Mouse (Mus musculus) left cerebral cortex, adult 8-10 months (tissue): ENCODE data around the gene Fem1a. TPM values are rescaled to one million over a fixed set of nuclear protein-coding genes. Genes with fewer than 3 reads are reported as not detected.
"Not testable (repeated sequence)": the region's sequence is repeated elsewhere in the genome, so short reads cannot be mapped to it uniquely, and the experiment has no call there.

Experiments
- DNase-seq, 2 experiments: peaks; one replicate each; pipeline ENCODE4 v3.0.0; 2022; ENCODE audit warnings: low spot score in 2 of 2
- total RNA-seq, 4 experiments: library from RNA; stranded (reverse); gene quantifications; 2 replicates each; pipeline ENCODE4 v1.2.4; 2022

Gene Fem1a
- total RNA-seq, 4 experiments from 2014 or later, result 33.1 to 34.5 (median 33.8) TPM

DNA sequence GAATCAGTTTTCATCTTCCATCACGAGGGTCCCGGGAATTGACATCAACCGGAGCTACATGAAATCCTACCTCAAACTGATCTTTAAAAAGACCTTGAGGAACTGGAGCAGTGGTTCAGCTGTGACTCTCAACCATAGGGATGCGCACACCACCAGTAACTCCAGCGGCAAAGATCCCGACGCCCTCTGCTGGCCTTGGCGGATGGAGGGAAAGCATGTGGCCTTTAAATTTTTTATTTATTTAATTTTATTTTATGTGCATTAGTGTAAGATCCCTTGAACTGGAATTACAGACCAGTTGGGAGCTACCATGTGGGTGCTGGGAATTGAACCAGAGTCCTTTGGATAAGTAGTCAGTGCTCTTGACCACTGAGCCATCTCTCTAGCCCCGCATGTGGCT, 1.2 kb upstream of the Fem1a start:
- no peak for DNase-seq

DNA sequence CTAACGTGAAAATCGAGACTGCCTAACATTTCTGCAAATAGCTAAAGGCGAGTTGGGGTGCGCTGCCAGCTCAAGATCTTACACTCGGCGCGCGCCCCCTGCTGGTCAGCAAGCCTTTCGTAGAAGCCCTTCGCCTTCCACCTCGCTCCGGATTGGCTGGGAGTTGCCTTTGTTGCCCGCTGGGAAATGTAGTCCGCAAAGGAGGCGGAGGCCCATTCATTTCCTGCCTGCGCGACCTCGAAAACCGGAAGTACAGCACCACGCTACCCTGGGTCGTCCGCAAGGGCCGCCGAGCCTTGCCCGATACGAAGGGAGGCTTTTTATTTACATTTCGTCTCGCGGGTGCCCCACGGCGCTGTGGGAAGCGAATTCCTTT, 759 bp upstream of the Fem1a start:
- peak; percentile 97 for DNase-seq

GRCm38 (mm10) chr17:56257181-56257894, 728 bp downstream of the Fem1a start:
- DNase-seq, result no peak

- not testable (repeated sequence) for DNase-seq
Measured at GRCm38 (mm10) chr17:56258269-56258668, 1.7 kb downstream of the Fem1a start.

DNA sequence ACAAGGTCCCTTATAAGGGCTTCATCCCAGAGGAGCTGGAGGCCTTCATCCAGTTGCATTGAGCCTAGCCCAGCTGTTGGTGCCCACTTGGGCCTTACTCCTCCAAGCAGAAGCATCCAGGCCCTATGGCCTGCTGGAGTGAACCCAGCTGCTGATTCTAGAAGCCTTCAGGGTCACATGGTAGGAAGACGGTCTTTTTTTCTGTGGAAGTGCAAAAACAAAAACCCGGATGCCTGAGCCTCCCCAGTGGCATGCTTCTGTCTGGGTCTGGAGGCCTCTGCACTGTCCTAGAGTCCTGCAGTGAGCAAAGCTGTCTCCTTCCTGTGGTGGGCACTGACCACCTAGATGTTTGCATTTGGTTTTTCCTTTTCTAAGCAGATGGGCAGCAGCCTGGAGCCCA, 2.2 kb downstream of the Fem1a start:
- not testable (repeated sequence) for DNase-seq

DNA sequence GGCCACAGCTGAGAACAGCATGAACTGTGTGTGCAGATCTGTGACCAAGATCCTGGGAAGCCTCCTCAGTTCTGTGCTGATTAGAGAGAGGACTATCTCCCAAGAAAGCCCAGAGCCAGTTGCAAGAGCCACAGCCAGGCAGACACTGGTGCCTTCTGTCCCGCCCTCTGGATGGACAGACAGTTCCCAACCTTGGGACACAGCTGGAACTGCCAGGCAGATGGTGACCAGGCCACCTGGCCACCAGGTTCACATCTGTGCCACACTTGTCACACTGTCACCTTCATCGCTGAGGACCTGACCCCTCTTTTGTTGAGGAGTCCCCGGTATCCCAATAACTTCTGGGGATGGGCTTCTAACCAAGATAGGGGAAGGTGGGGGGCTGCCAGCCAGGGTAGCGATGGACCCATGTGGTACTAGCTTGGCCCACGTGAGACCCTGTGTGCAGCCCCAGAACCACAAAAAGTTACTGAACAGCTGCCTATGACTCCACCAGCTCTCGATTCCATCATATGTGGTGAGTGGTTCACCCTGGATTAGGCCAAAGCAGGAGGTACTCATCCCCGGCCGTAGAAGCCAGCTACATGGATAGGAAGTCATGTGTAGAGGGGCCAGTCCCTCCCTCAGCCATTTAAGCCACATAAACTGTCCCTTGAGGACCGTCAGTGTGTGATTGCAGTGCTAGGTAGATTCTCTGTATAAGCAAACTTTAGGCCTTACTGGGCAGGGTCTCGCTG, 2.9 kb downstream of the Fem1a start:
- no peak for DNase-seq

DNA sequence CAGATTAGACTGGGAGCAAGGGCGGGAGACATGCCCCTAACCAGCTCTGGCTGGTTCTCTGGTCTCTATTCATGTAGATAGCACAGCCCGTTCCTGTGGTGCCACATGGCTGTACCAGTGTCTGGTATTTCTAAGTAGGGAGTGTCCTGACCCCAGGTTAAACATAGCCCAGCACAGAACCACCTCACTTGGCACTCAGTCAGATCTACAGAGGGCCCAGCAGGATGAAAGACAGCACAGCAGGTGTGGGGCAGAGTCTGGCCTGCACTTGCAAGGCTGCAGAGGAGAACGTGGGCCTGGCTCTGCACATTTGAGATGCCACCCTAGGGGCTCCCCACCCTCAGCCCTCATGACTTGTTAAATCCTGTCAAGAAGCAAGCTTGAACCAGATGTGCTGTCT, 4.6 kb downstream of the Fem1a start:
- DNase-seq, result no peak

- no peak for DNase-seq
Measured at GRCm38 (mm10) chr17:56262645-56263094, 6.1 kb downstream of the Fem1a start.

- peak in 1 of 2 experiments; percentile 60 for DNase-seq
Measured at GRCm38 (mm10) chr17:56264020-56264419, 7.4 kb downstream of the Fem1a start.

GRCm38 (mm10) chr17:56265011-56265410, 8.4 kb downstream of the Fem1a start:
- DNase-seq, result no peak

GRCm38 (mm10) chr17:56265869-56266268, 9.3 kb downstream of the Fem1a start:
- no peak for DNase-seq

GRCm38 (mm10) chr17:56266271-56266670, 9.7 kb downstream of the Fem1a start:
- DNase-seq, result peak in 1 of 2 experiments; percentile 90

GRCm38 (mm10) chr17:56269153-56269630, 12.6 kb downstream of the Fem1a start:
- DNase-seq, result peak in 1 of 2 experiments; percentile 73

GRCm38 (mm10) chr17:56269741-56270140, 13.1 kb downstream of the Fem1a start:
- no peak for DNase-seq

DNA sequence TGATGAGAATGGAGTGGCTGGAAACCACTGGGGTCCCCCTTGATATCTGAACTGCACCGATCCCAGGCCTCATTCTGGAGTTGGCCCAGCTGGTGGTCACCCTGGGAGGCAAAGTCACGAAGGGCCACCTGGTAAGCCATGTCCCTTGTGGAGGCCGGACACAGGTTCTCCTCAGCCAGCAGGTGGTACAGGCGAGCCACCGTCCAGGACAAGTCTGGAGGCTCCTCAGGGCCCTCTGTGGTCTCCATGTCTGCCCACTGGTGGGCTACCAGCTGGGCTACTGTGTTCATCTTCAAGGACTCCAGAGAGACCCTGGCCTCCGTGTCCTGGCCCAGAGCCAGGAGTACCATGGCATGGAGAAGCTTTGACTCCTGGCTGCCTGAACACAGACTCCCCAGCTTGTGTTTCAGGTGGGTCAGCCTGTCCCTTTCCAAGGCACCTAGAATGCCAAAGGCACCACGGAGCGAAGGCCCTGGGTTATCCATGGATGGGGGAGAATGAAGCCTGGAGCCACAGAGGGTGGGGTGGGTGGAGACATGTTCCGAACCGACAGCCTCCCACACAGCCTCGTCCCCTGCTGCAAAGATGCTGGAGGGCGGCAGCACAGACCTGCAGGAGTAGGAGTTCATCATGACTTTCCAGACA, 15.1 kb downstream of the Fem1a start:
- DNase-seq, result no peak

- no peak for DNase-seq
Measured at GRCm38 (mm10) chr17:56272644-56273043, 16.0 kb downstream of the Fem1a start.

- DNase-seq, result no peak
Measured at GRCm38 (mm10) chr17:56273482-56273881, 16.9 kb downstream of the Fem1a start.

DNA sequence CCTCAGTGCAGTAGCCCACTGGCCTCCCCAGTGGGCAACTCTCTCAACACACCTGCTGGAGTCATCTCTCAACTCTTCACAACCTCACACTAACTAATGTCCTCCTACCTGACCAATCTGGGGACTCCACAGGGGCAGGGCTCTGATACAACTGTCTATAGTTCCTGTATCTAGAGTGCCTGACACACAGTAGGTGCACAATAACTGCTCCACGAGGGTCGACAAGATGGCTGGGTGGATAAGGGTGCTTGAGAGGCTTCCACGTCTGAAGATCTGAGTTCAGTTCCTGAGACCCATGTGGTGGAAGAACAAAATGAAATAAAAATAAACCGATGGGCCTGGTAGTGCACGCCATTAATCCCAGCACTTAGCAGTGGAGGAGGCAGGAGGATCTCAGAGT, 17.4 kb downstream of the Fem1a start:
- DNase-seq, result no peak

GRCm38 (mm10) chr17:56275842-56276480, 19.4 kb downstream of the Fem1a start:
- DNase-seq, result no peak

DNA sequence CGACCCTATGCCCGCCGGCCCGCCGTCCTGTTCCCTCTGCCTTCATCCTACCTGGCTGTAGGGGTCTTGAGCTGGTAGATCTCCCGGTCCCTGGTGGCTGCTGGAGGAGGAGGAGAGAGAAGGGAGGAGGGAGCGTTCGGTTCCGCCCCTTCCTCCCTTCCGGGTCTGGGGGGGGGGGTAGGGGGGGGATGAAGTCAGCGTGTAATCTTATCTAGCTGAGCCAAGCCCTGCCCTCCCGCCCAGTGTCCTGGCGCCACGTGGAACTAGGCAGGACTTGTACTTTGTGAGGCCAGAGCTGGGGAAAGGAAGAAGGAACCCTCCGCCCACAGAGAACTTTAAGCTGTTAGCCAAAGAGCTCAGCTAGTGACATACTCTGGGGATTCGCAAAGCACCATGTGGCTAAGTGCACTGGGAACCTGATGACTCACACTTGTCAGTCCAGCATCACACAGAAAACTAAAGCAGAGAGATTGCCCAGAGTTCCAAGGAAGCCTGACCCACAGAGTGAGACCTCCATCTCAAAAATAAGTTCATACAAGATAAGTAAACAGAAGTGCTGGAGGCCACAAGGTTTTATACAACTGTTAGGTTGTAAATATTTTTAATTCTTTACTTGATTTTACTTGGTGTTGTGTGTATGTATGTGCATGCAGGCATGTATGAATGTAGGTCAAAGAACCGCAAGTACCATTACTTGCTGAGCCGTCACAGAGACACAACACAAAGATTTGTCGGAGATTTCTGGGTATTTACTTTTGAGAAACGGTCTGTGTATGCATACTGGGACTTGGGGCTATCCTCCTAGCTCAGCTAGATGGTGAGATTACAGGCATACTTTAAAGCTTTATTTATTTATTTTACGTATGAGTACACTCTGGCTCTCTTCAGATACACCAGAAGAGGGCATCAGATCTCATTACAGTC, 20.3 kb downstream of the Fem1a start, which contains the start of gene Ticam1:
Gene Ticam1, minus strand, starts transcription at position 144 of the 924 bp plus-strand sequence.
- DNase-seq, result peak; percentile 53 to 87

DNA sequence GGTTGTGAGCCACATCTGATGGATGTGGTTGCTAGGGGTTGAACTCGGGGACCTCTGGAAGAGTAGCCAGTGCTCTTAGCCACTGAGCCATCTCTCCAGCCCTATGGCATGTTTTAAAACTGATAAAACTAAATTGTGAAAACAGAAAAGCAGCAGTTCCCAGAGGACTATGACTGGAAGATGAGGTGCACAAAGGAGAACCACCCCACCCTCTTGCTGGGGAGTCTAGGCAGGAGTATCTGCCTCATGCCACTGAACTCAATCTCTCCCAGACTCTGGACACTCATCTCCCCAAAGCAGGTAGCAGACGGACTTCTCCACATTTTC, 20.9 kb downstream of the Fem1a start:
- no peak for DNase-seq
